Mouse (Mus musculus): ENCODE data around the gene 2010300C02Rik. TPM values are rescaled to one million over a fixed set of nuclear protein-coding genes. Genes with fewer than 3 reads are reported as not detected.

2010300C02Rik gene
- polyA plus RNA-seq, 1 experiment from 2014 or later = 3.2 TPM

GRCm38 (mm10) chr1:37636169-37636568, 83.7 kb downstream of the 2010300C02Rik start:
- H3K4me1 ChIP-seq (replicated peaks) = no peaks in the 10 kb centered on the region
- H3K27ac ChIP-seq = no peak overlapping the region
- ATAC-seq (replicated peaks; ENCODE audit: insufficient number of reproducible peaks, insufficient read depth, low FRiP score, low read depth) = no peak
- H3K9me3 ChIP-seq (replicated peaks) = no peaks in the 10 kb centered on the region
- no peaks in the 10 kb centered on the region for H3K36me3 ChIP-seq
- H3K4me2 ChIP-seq = no peak overlapping the region
- no peak overlapping the region for H3K9ac ChIP-seq
- H3K4me3 ChIP-seq = no peak overlapping the region
- 27% methylated on average over 2 of the region's 2 CpGs for WGBS
- no peaks in the 10 kb centered on the region for H3K27me3 ChIP-seq

GRCm38 (mm10) chr1:37635716-37636115, 84.2 kb downstream of the 2010300C02Rik start:
- no peak for ATAC-seq (replicated peaks; ENCODE audit: insufficient number of reproducible peaks, insufficient read depth, low FRiP score, low read depth)
- Histone ChIP-seq H3K9me3 (replicated peaks) (no peaks in the 10 kb centered on the region), H3K4me1 (replicated peaks) (no peaks in the 10 kb centered on the region), H3K27me3 (no peaks in the 10 kb centered on the region), H3K27ac (no peak overlapping the region), H3K4me3 (no peak overlapping the region), H3K9ac (no peak overlapping the region), H3K4me2 (no peak overlapping the region), H3K36me3 (no peaks in the 10 kb centered on the region)
- 64% methylated on average over 7 of the region's 7 CpGs for WGBS

GRCm38 (mm10) chr1:37634658-37635057, 85.2 kb downstream of the 2010300C02Rik start:
- Histone ChIP-seq H3K36me3 (no peaks in the 10 kb centered on the region), H3K4me2 (no peak overlapping the region), H3K27me3 (no peaks in the 10 kb centered on the region), H3K4me3 (no peak overlapping the region), H3K9me3 (replicated peaks) (no peaks in the 10 kb centered on the region), H3K4me1 (replicated peaks) (no peaks in the 10 kb centered on the region), H3K27ac (no peak overlapping the region), H3K9ac (no peak overlapping the region)
- no peak for ATAC-seq (replicated peaks; ENCODE audit: insufficient number of reproducible peaks, insufficient read depth, low FRiP score, low read depth)
- WGBS = 21% methylated on average over 4 of the region's 4 CpGs

GRCm38 (mm10) chr1:37633516-37633915, 86.4 kb downstream of the 2010300C02Rik start:
- Histone ChIP-seq H3K4me2 (no peak overlapping the region), H3K9me3 (replicated peaks) (no peaks in the 10 kb centered on the region), H3K4me1 (replicated peaks) (no peaks in the 10 kb centered on the region), H3K36me3 (no peaks in the 10 kb centered on the region), H3K4me3 (no peak overlapping the region), H3K27me3 (no peaks in the 10 kb centered on the region), H3K9ac (no peak overlapping the region), H3K27ac (peak overlapping the region; percentile 42)
- WGBS = 54% methylated on average over 5 of the region's 5 CpGs
- no peak for ATAC-seq (replicated peaks; ENCODE audit: insufficient number of reproducible peaks, insufficient read depth, low FRiP score, low read depth)

- H3K27me3 ChIP-seq = no peaks in the 10 kb centered on the region
- no peak overlapping the region for H3K4me3 ChIP-seq
- H3K36me3 ChIP-seq = no peaks in the 10 kb centered on the region
- no peaks in the 10 kb centered on the region for H3K4me1 ChIP-seq (replicated peaks)
- WGBS = 78% methylated on average over 8 of the region's 8 CpGs
- no peaks in the 10 kb centered on the region for H3K9me3 ChIP-seq (replicated peaks)
- ATAC-seq (replicated peaks; ENCODE audit: insufficient number of reproducible peaks, insufficient read depth, low FRiP score, low read depth) = peak; percentile 55; the same call in 1 of the 2 replicates
- peak overlapping the region; percentile 24 for H3K27ac ChIP-seq
- H3K9ac ChIP-seq = no peak overlapping the region
- H3K4me2 ChIP-seq = no peak overlapping the region
Measured at GRCm38 (mm10) chr1:37632425-37632824, 87.5 kb downstream of the 2010300C02Rik start.

- Histone ChIP-seq H3K9me3 (replicated peaks) (no peaks in the 10 kb centered on the region), H3K27ac (no peak overlapping the region), H3K9ac (no peak overlapping the region), H3K27me3 (no peaks in the 10 kb centered on the region), H3K4me1 (replicated peaks) (no peaks in the 10 kb centered on the region), H3K4me2 (no peak overlapping the region), H3K36me3 (no peaks in the 10 kb centered on the region), H3K4me3 (no peak overlapping the region)
- no peak for ATAC-seq (replicated peaks; ENCODE audit: insufficient number of reproducible peaks, insufficient read depth, low FRiP score, low read depth)
- 68% methylated on average over 6 of the region's 6 CpGs for WGBS
Measured at GRCm38 (mm10) chr1:37631456-37631855, 88.4 kb downstream of the 2010300C02Rik start.

GRCm38 (mm10) chr1:37630412-37631210, 89.3 kb downstream of the 2010300C02Rik start:
- Histone ChIP-seq H3K9me3 (replicated peaks) (no peaks in the 10 kb centered on the region), H3K4me3 (no peak overlapping the region), H3K9ac (no peak overlapping the region), H3K27me3 (no peaks in the 10 kb centered on the region), H3K27ac (no peak overlapping the region), H3K4me2 (no peak overlapping the region), H3K36me3 (no peaks in the 10 kb centered on the region), H3K4me1 (replicated peaks) (no peaks in the 10 kb centered on the region)
- 79% methylated on average over 10 of the region's 10 CpGs for WGBS
- ATAC-seq (replicated peaks; ENCODE audit: insufficient number of reproducible peaks, insufficient read depth, low FRiP score, low read depth) = no peak

GRCm38 (mm10) chr1:37629876-37630275, 90.0 kb downstream of the 2010300C02Rik start:
- Histone ChIP-seq H3K9ac (no peak overlapping the region), H3K4me3 (no peak overlapping the region), H3K4me2 (no peak overlapping the region), H3K9me3 (replicated peaks) (no peaks in the 10 kb centered on the region), H3K36me3 (no peaks in the 10 kb centered on the region), H3K27ac (no peak overlapping the region), H3K4me1 (replicated peaks) (no peaks in the 10 kb centered on the region), H3K27me3 (no peaks in the 10 kb centered on the region)
- no peak for ATAC-seq (replicated peaks; ENCODE audit: insufficient number of reproducible peaks, insufficient read depth, low FRiP score, low read depth)
- 89% methylated on average over 5 of the region's 5 CpGs for WGBS

- no peaks in the 10 kb centered on the region for H3K9me3 ChIP-seq (replicated peaks)
- 43% methylated on average over 6 of the region's 6 CpGs for WGBS
- no peak overlapping the region for H3K9ac ChIP-seq
- H3K4me1 ChIP-seq (replicated peaks) = no peaks in the 10 kb centered on the region
- no peak overlapping the region for H3K4me3 ChIP-seq
- ATAC-seq (replicated peaks; ENCODE audit: insufficient number of reproducible peaks, insufficient read depth, low FRiP score, low read depth) = no peak
- H3K4me2 ChIP-seq = no peak overlapping the region
- no peaks in the 10 kb centered on the region for H3K27me3 ChIP-seq
- no peak overlapping the region for H3K27ac ChIP-seq
- no peaks in the 10 kb centered on the region for H3K36me3 ChIP-seq
Measured at GRCm38 (mm10) chr1:37628749-37629148, 91.1 kb downstream of the 2010300C02Rik start.

- H3K4me3 ChIP-seq = no peak overlapping the region
- no peaks in the 10 kb centered on the region for H3K9me3 ChIP-seq (replicated peaks)
- no peak for ATAC-seq (replicated peaks; ENCODE audit: insufficient number of reproducible peaks, insufficient read depth, low FRiP score, low read depth)
- 86% methylated on average over 17 of the region's 17 CpGs for WGBS
- no peaks in the 10 kb centered on the region for H3K27me3 ChIP-seq
- no peak overlapping the region for H3K9ac ChIP-seq
- H3K4me2 ChIP-seq = no peak overlapping the region
- H3K4me1 ChIP-seq (replicated peaks) = no peaks in the 10 kb centered on the region
- H3K27ac ChIP-seq = no peak overlapping the region
- no peaks in the 10 kb centered on the region for H3K36me3 ChIP-seq
Measured at GRCm38 (mm10) chr1:37624185-37624584, 95.7 kb downstream of the 2010300C02Rik start.

GRCm38 (mm10) chr1:37622049-37622448, 97.8 kb downstream of the 2010300C02Rik start:
- Histone ChIP-seq H3K4me3 (no peak overlapping the region), H3K4me2 (no peak overlapping the region), H3K36me3 (no peaks in the 10 kb centered on the region), H3K27ac (no peak overlapping the region), H3K9me3 (replicated peaks) (no peaks in the 10 kb centered on the region), H3K4me1 (replicated peaks) (no peaks in the 10 kb centered on the region), H3K27me3 (no peaks in the 10 kb centered on the region), H3K9ac (no peak overlapping the region)
- WGBS = 78% methylated on average over 6 of the region's 6 CpGs
- no peak for ATAC-seq (replicated peaks; ENCODE audit: insufficient number of reproducible peaks, insufficient read depth, low FRiP score, low read depth)

GRCm38 (mm10) chr1:37619542-37619941, 100.3 kb downstream of the 2010300C02Rik start:
- H3K4me3 ChIP-seq = no peak overlapping the region
- H3K9me3 ChIP-seq (replicated peaks) = no peaks in the 10 kb centered on the region
- H3K4me2 ChIP-seq = no peak overlapping the region
- no peaks in the 10 kb centered on the region for H3K36me3 ChIP-seq
- 64% methylated on average over 1 of the region's 1 CpGs for WGBS
- no peaks in the 10 kb centered on the region for H3K27me3 ChIP-seq
- H3K4me1 ChIP-seq (replicated peaks) = peaks cover 21% of the 10 kb centered on the region
- no peak for ATAC-seq (replicated peaks; ENCODE audit: insufficient number of reproducible peaks, insufficient read depth, low FRiP score, low read depth)
- no peak overlapping the region for H3K9ac ChIP-seq
- H3K27ac ChIP-seq = no peak overlapping the region

Measured in heart, embryonic 15.5 days (tissue).